In genomic region chr3:27154280-27154679, GRCm38 (mm10) we compare ENCODE assay signal across 8 mouse cellular contexts. TPM values are rescaled to one million over a fixed set of nuclear protein-coding genes. Genes with fewer than 3 reads are reported as not detected.
A peak's percentile ranks its signal among the peaks of the same experiment; 100 is the strongest.
DNase-seq lines count a peak whose midpoint lies in the region; ATAC-seq and TF ChIP-seq lines count a peak whose summit lies in the region.

No protein-coding gene starts in this region.

- peak overlapping the region; percentile 44; the same call in 1 of the 2 replicates for H3K9ac ChIP-seq in lung, embryonic 14.5 days
- no peak overlapping the region for H3K9ac ChIP-seq in embryonic facial prominence, embryonic 15.5 days
- peak overlapping the region; percentile 41; the same call in 1 of the 2 replicates for H3K9ac ChIP-seq in intestine, embryonic 16.5 days (ENCODE audit: low read depth, low read length)
- H3K9ac ChIP-seq in neural tube, embryonic 14.5 days (replicated peaks; ENCODE audit: low read depth, low read length): 0 out of 2 replicates have a peak overlapping the region, but pooled peaks have one; percentile 37

- H3K9me3 ChIP-seq in lung, embryonic 14.5 days (ENCODE audit: low read depth, low read length): no peaks in the 10 kb centered on the region
- no peaks in the 10 kb centered on the region for H3K9me3 ChIP-seq in embryonic facial prominence, embryonic 15.5 days (replicated peaks)
- no peaks in the 10 kb centered on the region for H3K9me3 ChIP-seq in intestine, embryonic 16.5 days (ENCODE audit: control insufficient read depth, low read length)
- H3K9me3 ChIP-seq in neural tube, embryonic 14.5 days (ENCODE audit: control insufficient read depth, low read length): no peaks in the 10 kb centered on the region

- peaks cover 11% of the 10 kb centered on the region for H3K36me3 ChIP-seq in lung, embryonic 14.5 days (ENCODE audit: insufficient read depth)
- H3K36me3 ChIP-seq in embryonic facial prominence, embryonic 15.5 days: peaks cover 8% of the 10 kb centered on the region; the same call in 1 of the 2 replicates
- H3K36me3 ChIP-seq in intestine, embryonic 16.5 days (ENCODE audit: control insufficient read depth, insufficient read depth, low read length): 0 out of 2 replicates have a peak, but pooled peaks cover 4% of the 10 kb centered on the region
- no peaks in the 10 kb centered on the region for H3K36me3 ChIP-seq in neural tube, embryonic 14.5 days (ENCODE audit: control insufficient read depth, insufficient read depth, low read length)

- DNase-seq in lung, embryonic 14.5 days: no peak
- no peak for DNase-seq in lung, adult 18-20 months
- no peak for DNase-seq in urinary bladder, postnatal 4 days (ENCODE audit: low spot score in 2 of 2)
- DNase-seq in spleen, postnatal 14 days (ENCODE audit: low spot score in 2 of 2): no peak
- DNase-seq in right cerebral cortex, adult 2 months (ENCODE audit: low spot score in 2 of 2): no peak

- no peak for TF ChIP-seq CTCF in lung, embryonic 14.5 days (IDR thresholded peaks at IDR 0.05; ENCODE audit: low read depth)

- ATAC-seq in lung, embryonic 14.5 days (ENCODE audit: insufficient read depth): peak; percentile 5; the same call in 1 of the 2 replicates
- ATAC-seq in embryonic facial prominence, embryonic 15.5 days (ENCODE audit: insufficient number of reproducible peaks, low FRiP score, low TSS enrichment, low read depth): no peak
- ATAC-seq in intestine, embryonic 16.5 days: 0 out of 2 replicates have a peak, but pooled peaks have one; percentile 7
- ATAC-seq in neural tube, embryonic 14.5 days (ENCODE audit: low read depth): peak; percentile 12

- peak overlapping the region; percentile 87 for H3K27ac ChIP-seq in lung, embryonic 14.5 days (ENCODE audit: low read depth)
- H3K27ac ChIP-seq in embryonic facial prominence, embryonic 15.5 days (replicated peaks): peak overlapping the region; percentile 74
- H3K27ac ChIP-seq in intestine, embryonic 16.5 days (ENCODE audit: low read length): peak overlapping the region; percentile 61
- H3K27ac ChIP-seq in neural tube, embryonic 14.5 days (ENCODE audit: low read depth, low read length): peak overlapping the region; percentile 22

- H3K27me3 ChIP-seq in lung, embryonic 14.5 days (ENCODE audit: insufficient read depth, low read length): no peaks in the 10 kb centered on the region
- H3K27me3 ChIP-seq in embryonic facial prominence, embryonic 15.5 days: no peaks in the 10 kb centered on the region
- H3K27me3 ChIP-seq in intestine, embryonic 16.5 days (replicated peaks; ENCODE audit: control insufficient read depth, insufficient read depth, low read length): no peaks in the 10 kb centered on the region
- no peaks in the 10 kb centered on the region for H3K27me3 ChIP-seq in neural tube, embryonic 14.5 days (ENCODE audit: control insufficient read depth, insufficient read depth, low read length)

- WGBS in lung, embryonic 14.5 days: 55% methylated on average over 2 of the region's 2 CpGs
- WGBS in embryonic facial prominence, embryonic 15.5 days: 45% methylated on average over 2 of the region's 2 CpGs
- WGBS in intestine, embryonic 16.5 days: 47% methylated on average over 2 of the region's 2 CpGs
- WGBS in neural tube, embryonic 14.5 days: 73% methylated on average over 2 of the region's 2 CpGs

- peak overlapping the region; percentile 56 for H3K4me2 ChIP-seq in lung, embryonic 14.5 days
- H3K4me2 ChIP-seq in embryonic facial prominence, embryonic 15.5 days (replicated peaks): peak overlapping the region; percentile 77
- H3K4me2 ChIP-seq in intestine, embryonic 16.5 days (ENCODE audit: low read depth, low read length): peak overlapping the region; percentile 50
- peak overlapping the region; percentile 87 for H3K4me2 ChIP-seq in neural tube, embryonic 14.5 days (ENCODE audit: low read depth, low read length)

- H3K4me3 ChIP-seq in lung, embryonic 14.5 days (ENCODE audit: low read depth, low read length): peak overlapping the region; percentile 91
- peak overlapping the region; percentile 79 for H3K4me3 ChIP-seq in embryonic facial prominence, embryonic 15.5 days (replicated peaks)
- H3K4me3 ChIP-seq in intestine, embryonic 16.5 days (ENCODE audit: low read length): peak overlapping the region; percentile 88
- H3K4me3 ChIP-seq in neural tube, embryonic 14.5 days (ENCODE audit: low read depth, low read length): peak overlapping the region; percentile 73

- H3K4me1 ChIP-seq in lung, embryonic 14.5 days (ENCODE audit: insufficient read depth): peaks cover 8% of the 10 kb centered on the region; the same call in 1 of the 2 replicates
- peaks cover 19% of the 10 kb centered on the region for H3K4me1 ChIP-seq in embryonic facial prominence, embryonic 15.5 days
- H3K4me1 ChIP-seq in intestine, embryonic 16.5 days (ENCODE audit: control insufficient read depth, insufficient read depth, low read length): peaks cover 22% of the 10 kb centered on the region
- H3K4me1 ChIP-seq in neural tube, embryonic 14.5 days (ENCODE audit: control insufficient read depth, insufficient read depth, low read length): peaks cover 4% of the 10 kb centered on the region; the same call in 1 of the 2 replicates

RNA-seq across cellular contexts. Expression of gene Ect2, which starts 0.6 kb away (rescaled TPM):
- 73.3 and 82.0 TPM in 2 replicates for polyA plus RNA-seq in lung, embryonic 14.5 days (2014; fragmentation: Nextera tagmentation; extraction: Ambion mirVana)
- polyA plus RNA-seq in embryonic facial prominence, embryonic 15.5 days (2015; fragmentation: Nextera tagmentation; extraction: Ambion mirVana): 33.5 and 33.8 TPM in 2 replicates
- polyA plus RNA-seq in intestine, embryonic 16.5 days (2015; fragmentation: Nextera tagmentation; extraction: Ambion mirVana): 38.6 and 41.7 TPM in 2 replicates
- 5.1 and 7.0 TPM in 2 replicates for polyA plus RNA-seq in neural tube, embryonic 14.5 days (2014; fragmentation: Nextera tagmentation; extraction: Ambion mirVana)

RNA-seq across cellular contexts. Expression of gene Nceh1, which starts 28.5 kb away (rescaled TPM):
- polyA plus RNA-seq in lung, embryonic 14.5 days (2014; fragmentation: Nextera tagmentation; extraction: Ambion mirVana): 4.1 and 6.8 TPM in 2 replicates
- 4.0 and 5.4 TPM in 2 replicates for polyA plus RNA-seq in embryonic facial prominence, embryonic 15.5 days (2015; fragmentation: Nextera tagmentation; extraction: Ambion mirVana)
- 9.4 and 10.1 TPM in 2 replicates for polyA plus RNA-seq in intestine, embryonic 16.5 days (2015; fragmentation: Nextera tagmentation; extraction: Ambion mirVana)
- 10.6 and 14.8 TPM in 2 replicates for polyA plus RNA-seq in neural tube, embryonic 14.5 days (2014; fragmentation: Nextera tagmentation; extraction: Ambion mirVana)

Comparison
In these comparisons a context has a peak if more than half of its experiments do, and no peak if none do; other contexts are left out.
1. H3K27ac ChIP-seq: peak in every context shown above with its lines; median percentile 87 in lung, embryonic 14.5 days; 74 in embryonic facial prominence, embryonic 15.5 days; 61 in intestine, embryonic 16.5 days; 22 in neural tube, embryonic 14.5 days.